Mouse (Mus musculus): ENCODE data around the gene Tmem160.

- TF ChIP-seq POLR2A (IDR thresholded peaks at IDR 0.05; ENCODE audit: control insufficient read depth, extremely low read depth, insufficient read depth, low read length, poor library complexity) (no peak), CTCF (IDR thresholded peaks at IDR 0.05; ENCODE audit: borderline replicate concordance, control insufficient read depth, extremely low read depth, insufficient read depth, low read length, poor library complexity) (no peak)
These were observed 636 bp downstream of the Tmem160 start for GRCm38 (mm10) chr7:16453118-16453711.

All from thymus, adult 2 months (tissue).